Mouse (Mus musculus) frontal cortex, adult 2 months (tissue): ENCODE data around the gene Magohb. TPM values are rescaled to one million over a fixed set of nuclear protein-coding genes. Genes with fewer than 3 reads are reported as not detected.

Experiments used
- DNase-seq, 2 experiments: peaks; one replicate each; pipeline ENCODE4 v3.0.0; 2022; ENCODE audit warnings: low spot score in 1 of 2; ENCODE audit errors: extremely low spot score in 1 of 2
- polyA plus RNA-seq: library from polyadenylated mRNA; depleted of rRNA; stranded (reverse); fragments of >200 nt; gene quantifications from 2 replicates; pipeline ENCODE4 v1.2.3, GENCODE M21; 2012; rRNA removed

Gene Magohb
- polyA plus RNA-seq, 1 experiment, result 13.5 TPM

DNA sequence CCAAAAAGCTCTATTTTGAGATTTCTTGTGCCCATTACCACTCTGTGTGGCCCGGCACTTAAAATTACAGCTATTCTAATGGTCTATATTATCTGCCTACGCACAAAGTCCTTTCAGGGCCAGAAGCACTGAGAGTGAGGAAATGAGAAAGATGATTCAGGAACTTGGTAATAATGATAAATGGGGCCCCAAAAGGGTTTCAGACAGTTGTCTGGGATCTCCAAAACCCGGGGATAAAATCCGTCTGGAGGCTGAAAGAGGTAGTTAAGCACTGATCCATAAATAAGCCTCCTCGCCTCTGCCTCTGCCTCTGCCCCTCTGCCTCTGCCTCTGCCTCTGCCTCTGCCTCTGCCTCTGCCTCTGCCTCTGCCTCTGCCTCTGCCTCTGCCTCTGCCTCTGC lies 28.9 kb downstream of the Magohb start:
- DNase-seq, result no peak

DNA sequence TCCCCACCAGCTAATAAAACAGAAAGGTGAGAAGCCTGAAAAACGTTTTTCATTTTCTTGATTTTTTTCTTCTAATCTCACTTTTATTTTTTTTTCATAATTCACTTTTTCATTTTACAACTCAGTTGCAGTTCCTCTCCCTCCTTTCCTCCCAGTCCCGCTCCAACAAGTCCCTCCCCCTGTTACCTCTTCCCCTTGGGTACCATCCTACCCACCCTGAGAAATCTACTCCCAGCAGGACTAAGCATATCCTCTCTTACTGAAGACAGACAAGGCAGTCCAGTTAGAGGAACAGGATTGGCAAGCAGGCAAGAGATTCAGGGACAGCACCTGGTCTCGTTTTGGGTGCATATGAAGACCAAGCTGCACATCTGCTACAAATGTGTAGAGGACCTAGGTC lies 30.3 kb downstream of the Magohb start:
- no peak for DNase-seq

GRCm38 (mm10) chr6:131262009-131262408 lies 31.0 kb downstream of the Magohb start:
- no peak for DNase-seq

GRCm38 (mm10) chr6:131247206-131247605 lies 45.8 kb downstream of the Magohb start, which contains the start of gene Klra2:
Gene Klra2, minus strand, starts transcription at chr6:131247362.
- no peak for DNase-seq

GRCm38 (mm10) chr6:131245081-131245480 lies 48.0 kb downstream of the Magohb start:
- no peak for DNase-seq

Other genes starting within 250 kb of the Magohb start
- 0.18 and 0.23 TPM in 2 replicates for gene Klra2, start 45.9 kb downstream of the Magohb start, polyA plus RNA-seq
- gene Styk1, start 60.4 kb upstream of the Magohb start, polyA plus RNA-seq, result 0.44 TPM in 2 replicates
- 70.5 and 75.2 TPM in 2 replicates for gene Ybx3, start 95.2 kb upstream of the Magohb start, polyA plus RNA-seq
- not detected in 2 replicates for gene 5430401F13Rik, start 193.2 kb upstream of the Magohb start, polyA plus RNA-seq
- not detected in 2 replicates for gene Gm6619, start 193.2 kb upstream of the Magohb start, polyA plus RNA-seq